Mouse (Mus musculus) limb, embryonic 11.5 days (tissue): Measurements from ENCODE around the gene Usp45. TPM values are rescaled to one million over a fixed set of nuclear protein-coding genes. Genes with fewer than 3 reads are reported as not detected.

Experiments used
- ATAC-seq: fragments of 200-750 bp; cut with Nextera tagmentation; 2 replicates; pipeline ENCODE4 v1.8.0; 2017; ENCODE audit warnings: low read depth; ENCODE audit not compliant: insufficient number of reproducible peaks, low FRiP score, low TSS enrichment
- DNase-seq: peaks from one replicate; pipeline ENCODE4 v3.0.0-alpha.2; 2015; ENCODE audit warnings: low spot score
- H3K27ac ChIP-seq: fragments of 300-500 bp; sonication (generic); replicated peaks from 2 replicates; pipeline ENCODE4 v1.5.1; 2014; ENCODE audit warnings: low read depth, mild to moderate bottlenecking, low read length
- H3K27me3 ChIP-seq: fragments of 300-500 bp; sonication (generic); 2 replicates; pipeline ENCODE4 v1.6.1; 2014; ENCODE audit warnings: mild to moderate bottlenecking, low read length, mixed read lengths; ENCODE audit not compliant: control insufficient read depth, insufficient read depth
- H3K36me3 ChIP-seq: fragments of 300-500 bp; sonication (generic); 2 replicates; pipeline ENCODE4 v1.6.1; 2014; ENCODE audit warnings: mild to moderate bottlenecking, low read length, moderate library complexity, mixed read lengths; ENCODE audit not compliant: control insufficient read depth, insufficient read depth
- H3K4me1 ChIP-seq: fragments of 300-500 bp; sonication (generic); 2 replicates; pipeline ENCODE4 v1.6.1; 2014; ENCODE audit warnings: low read length, mixed read lengths; ENCODE audit not compliant: control insufficient read depth, insufficient read depth
- H3K4me2 ChIP-seq: fragments of 300-500 bp; sonication (generic); 2 replicates; pipeline ENCODE4 v1.6.1; 2014; ENCODE audit warnings: low read depth, mild to moderate bottlenecking, moderate library complexity; ENCODE audit not compliant: severe bottlenecking
- H3K4me3 ChIP-seq: fragments of 300-500 bp; sonication (generic); 2 replicates; pipeline ENCODE4 v1.5.1; 2014; ENCODE audit warnings: low read depth, low read length
- H3K9ac ChIP-seq: fragments of 300-500 bp; sonication (generic); 2 replicates; pipeline ENCODE4 v1.6.1; 2014; ENCODE audit warnings: mild to moderate bottlenecking, low read length
- H3K9me3 ChIP-seq: fragments of 300-500 bp; sonication (generic); 2 replicates; pipeline ENCODE4 v1.6.1; 2016; ENCODE audit warnings: low read length; ENCODE audit not compliant: control insufficient read depth
- WGBS: fragments of 180-500 bp; shearing (Covaris S2); extraction: QIAGEN DNeasy Blood & Tissue Kit; methylation state at CpG from one replicate; pipeline ENCODE4 v1.1.7; 2014; 5-methylcytosine and 5-hydroxymethylcytosine counted together
- polyA plus RNA-seq: library from polyadenylated mRNA; unstranded; fragments of >200 nt; fragmentation: Nextera tagmentation; extraction: Ambion mirVana; gene quantifications from 2 replicates; pipeline ENCODE4 v1.2.1, GENCODE M21; 2014

Gene Usp45
- polyA plus RNA-seq, 1 experiment from 2014 or later = 11.8 TPM

- Histone ChIP-seq H3K36me3 (peaks cover 24% of the 10 kb centered on the region), H3K4me3 (no peak overlapping the region), H3K9ac (no peak overlapping the region), H3K9me3 (no peaks in the 10 kb centered on the region), H3K27ac (no peak overlapping the region), H3K27me3 (no peaks in the 10 kb centered on the region), H3K4me1 (no peaks in the 10 kb centered on the region), H3K4me2 (no peak overlapping the region)
- WGBS = 100% methylated on average over 1 of the region's 1 CpGs
- DNase-seq (no peak), ATAC-seq (no peak)
Observed at GRCm38 (mm10) chr4:21865226-21865625, 98.3 kb downstream of the Usp45 start.

GRCm38 (mm10) chr4:21878776-21879175, 111.8 kb downstream of the Usp45 start:
- H3K4me1 ChIP-seq = no peaks in the 10 kb centered on the region
- H3K9ac ChIP-seq = no peak overlapping the region
- ATAC-seq = no peak
- no peak overlapping the region for H3K27ac ChIP-seq
- H3K4me3 ChIP-seq = peak overlapping the region; percentile 67; the same call in 1 of the 2 replicates
- H3K4me2 ChIP-seq = peak overlapping the region; percentile 58; the same call in 1 of the 2 replicates
- no peaks in the 10 kb centered on the region for H3K9me3 ChIP-seq
- WGBS = 21% methylated on average over 6 of the region's 6 CpGs
- 0 out of 2 replicates have a peak, but pooled peaks cover 2% of the 10 kb centered on the region for H3K36me3 ChIP-seq
- no peak for DNase-seq
- H3K27me3 ChIP-seq = no peaks in the 10 kb centered on the region

- Histone ChIP-seq H3K27me3 (no peaks in the 10 kb centered on the region), H3K4me3 (peak within 1 kb of the TSS; percentile 67), H3K4me2 (peak within 1 kb of the TSS; percentile 58), H3K9ac (peak within 1 kb of the TSS; percentile 74), H3K27ac (peak within 1 kb of the TSS; percentile 86), H3K4me1 (no peaks in the 10 kb centered on the region), H3K9me3 (no peaks in the 10 kb centered on the region), H3K36me3 (no peaks in the 10 kb centered on the region)
- DNase-seq (peak; percentile 85), ATAC-seq (peak; percentile 86)
- WGBS = under 1% methylated on average over 51 of the region's 51 CpGs
Observed at GRCm38 (mm10) chr4:21879565-21880220, 112.7 kb downstream of the Usp45 start, which contains the start of gene Coq3. Gene Coq3 (plus strand): TSS chr4:21879673.

- Histone ChIP-seq H3K9me3 (no peaks in the 10 kb centered on the region), H3K4me3 (no peak overlapping the region), H3K4me1 (no peaks in the 10 kb centered on the region), H3K27me3 (no peaks in the 10 kb centered on the region), H3K27ac (no peak overlapping the region), H3K4me2 (no peak overlapping the region), H3K9ac (no peak overlapping the region), H3K36me3 (no peaks in the 10 kb centered on the region)
- ATAC-seq (no peak), DNase-seq (no peak)
- 91% methylated on average over 6 of the region's 6 CpGs for WGBS
Observed at GRCm38 (mm10) chr4:21882806-21883205, 115.8 kb downstream of the Usp45 start.

GRCm38 (mm10) chr4:21885831-21886230, 118.9 kb downstream of the Usp45 start:
- DNase-seq (no peak), ATAC-seq (no peak)
- no peaks in the 10 kb centered on the region for H3K36me3 ChIP-seq
- H3K27ac ChIP-seq = no peak overlapping the region
- no peak overlapping the region for H3K9ac ChIP-seq
- no peaks in the 10 kb centered on the region for H3K9me3 ChIP-seq
- H3K4me1 ChIP-seq = no peaks in the 10 kb centered on the region
- no peak overlapping the region for H3K4me2 ChIP-seq
- no peak overlapping the region for H3K4me3 ChIP-seq
- H3K27me3 ChIP-seq = no peaks in the 10 kb centered on the region
- WGBS = 91% methylated on average over 8 of the region's 8 CpGs

Other genes starting within 250 kb of the Usp45 start
- gene Prdm13, start 81.2 kb upstream of the Usp45 start, polyA plus RNA-seq = not detected in 2 replicates
- 47.8 and 48.5 TPM in 2 replicates for gene Ccnc, start 39.5 kb upstream of the Usp45 start, polyA plus RNA-seq
- 10.7 and 11.6 TPM in 2 replicates for gene Tstd3, start 56 bp downstream of the Usp45 start, polyA plus RNA-seq
- gene Pnisr, start 80.4 kb downstream of the Usp45 start, polyA plus RNA-seq = 178 and 216 TPM in 2 replicates
- 14.4 and 15.7 TPM in 2 replicates for gene Coq3, start 112.5 kb downstream of the Usp45 start, polyA plus RNA-seq
- 11.3 and 14.9 TPM in 2 replicates for gene Faxc, start 164.2 kb downstream of the Usp45 start, polyA plus RNA-seq